Mouse (Mus musculus) intestine, embryonic 15.5 days (tissue): Measurements from ENCODE around the gene Snrpg. TPM values are rescaled to one million over a fixed set of nuclear protein-coding genes. Genes with fewer than 3 reads are reported as not detected.
A peak's percentile ranks its signal among the peaks of the same experiment; 100 is the strongest.
"Not testable (repeated sequence)": the region's sequence is repeated elsewhere in the genome, so short reads cannot be mapped to it uniquely, and the experiment has no call there.

Source experiments
- ATAC-seq: fragments of 200-750 bp; cut with Nextera tagmentation; 2 replicates; pipeline ENCODE4 v1.8.0; 2017; ENCODE audit warnings: moderate TSS enrichment, moderate library complexity
- H3K27ac ChIP-seq: fragments of 300-500 bp; sonication (generic); 2 replicates; pipeline ENCODE4 v1.5.1; 2015; ENCODE audit warnings: mild to moderate bottlenecking, inconsistent platforms
- H3K27me3 ChIP-seq: fragments of 300-500 bp; sonication (generic); replicated peaks from 2 replicates; pipeline ENCODE4 v1.6.1; 2015; ENCODE audit warnings: inconsistent platforms
- H3K36me3 ChIP-seq: fragments of 300-500 bp; sonication (generic); 2 replicates; pipeline ENCODE4 v1.6.1; 2015; ENCODE audit warnings: inconsistent platforms
- H3K4me1 ChIP-seq: fragments of 300-500 bp; sonication (generic); replicated peaks from 2 replicates; pipeline ENCODE4 v1.6.1; 2015; ENCODE audit warnings: inconsistent platforms
- H3K4me2 ChIP-seq: fragments of 300-500 bp; sonication (generic); replicated peaks from 2 replicates; pipeline ENCODE4 v1.6.1; 2015; ENCODE audit warnings: mild to moderate bottlenecking, inconsistent platforms
- H3K4me3 ChIP-seq: fragments of 300-500 bp; sonication (generic); replicated peaks from 2 replicates; pipeline ENCODE4 v1.5.1; 2015; ENCODE audit warnings: inconsistent platforms
- H3K9ac ChIP-seq: fragments of 300-500 bp; sonication (generic); 2 replicates; pipeline ENCODE4 v1.6.1; 2015; ENCODE audit warnings: inconsistent platforms
- H3K9me3 ChIP-seq: fragments of 300-500 bp; sonication (generic); 2 replicates; pipeline ENCODE4 v1.6.1; 2016; ENCODE audit warnings: inconsistent platforms
- WGBS: fragments of 180-500 bp; shearing (Covaris S2); methylation state at CpG from one replicate; pipeline ENCODE4 v1.1.7; 2015; 5-methylcytosine and 5-hydroxymethylcytosine counted together
- polyA plus RNA-seq: library from polyadenylated mRNA; unstranded; fragments of >200 nt; fragmentation: Nextera tagmentation; extraction: Ambion mirVana; gene quantifications from 2 replicates; pipeline ENCODE4 v1.2.1, GENCODE M21; 2015

Gene Snrpg
- polyA plus RNA-seq, 1 experiment from 2014 or later: 541 TPM

DNA sequence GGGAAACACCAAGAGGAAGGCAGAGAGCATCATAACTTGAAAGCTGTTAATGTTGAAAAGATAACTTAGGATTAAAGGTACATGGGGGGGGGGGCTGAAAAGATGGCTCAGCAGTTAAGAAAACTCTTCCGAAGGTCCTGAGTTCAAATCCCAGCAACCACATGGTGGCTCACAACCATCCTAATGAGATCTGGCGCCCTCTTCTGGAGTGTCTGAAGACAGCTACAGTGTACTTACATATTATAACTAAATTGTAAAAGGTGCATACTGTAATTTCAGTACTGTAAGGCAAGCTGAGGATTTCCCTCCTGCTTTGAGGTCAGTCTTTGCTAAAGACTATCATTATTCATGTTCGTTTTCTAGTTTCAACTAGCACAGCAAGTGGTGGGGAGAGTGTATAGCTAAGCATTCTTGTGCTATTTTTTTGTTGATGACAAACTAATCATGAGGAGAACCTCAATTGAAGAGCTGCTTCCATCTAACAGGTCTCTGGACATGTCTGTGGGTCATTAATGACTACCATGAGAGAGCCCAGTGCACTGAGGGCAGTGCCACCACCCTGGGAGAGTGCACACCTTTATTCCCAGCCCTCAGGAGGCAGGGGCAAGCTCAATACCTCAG is 901 bp upstream of the Snrpg start:
- Histone ChIP-seq H3K27me3 (no peaks in the 10 kb centered on the region), H3K9me3 (no peaks in the 10 kb centered on the region), H3K4me1 (peaks cover 18% of the 10 kb centered on the region; the same call in 1 of the 2 replicates), H3K9ac (peak overlapping the region; percentile 49), H3K27ac (no peak overlapping the region), H3K4me2 (peak overlapping the region; percentile 78), H3K36me3 (0 out of 2 replicates have a peak, but pooled peaks cover 6% of the 10 kb centered on the region), H3K4me3 (peak overlapping the region; percentile 77)
- 62% methylated on average over 3 of the region's 3 CpGs for WGBS
- ATAC-seq: no peak

DNA sequence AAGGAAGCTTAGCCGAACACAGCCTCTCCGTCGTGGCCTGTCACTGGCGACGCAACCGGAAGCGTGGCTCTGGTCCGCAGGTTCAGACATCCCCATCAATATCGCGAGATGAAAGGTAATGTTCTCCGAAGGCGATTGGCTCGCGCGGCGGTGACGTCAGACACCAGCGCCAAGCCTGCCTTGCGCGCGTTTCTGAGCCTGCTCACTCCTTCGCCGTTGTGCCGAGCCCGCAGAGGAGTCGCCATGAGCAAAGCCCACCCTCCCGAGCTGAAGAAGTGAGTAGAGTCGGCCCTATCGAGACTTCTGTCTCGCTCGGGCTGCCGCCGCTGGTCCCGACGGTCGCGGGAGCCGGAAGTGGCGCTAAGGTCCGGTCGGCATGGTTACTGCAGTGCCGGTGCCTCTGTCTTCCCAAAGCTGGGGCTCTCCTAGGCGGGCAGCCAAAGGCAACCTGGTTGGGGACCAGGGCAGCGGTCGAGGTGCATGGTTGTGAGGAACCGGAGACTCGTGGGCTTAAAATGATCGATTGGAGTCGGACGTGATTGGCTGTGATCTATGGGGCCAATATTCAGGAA is 322 bp downstream of the Snrpg start:
- H3K27me3 ChIP-seq: no peaks in the 10 kb centered on the region
- under 1% methylated on average over 50 of the region's 50 CpGs for WGBS
- peak; percentile 96 for ATAC-seq

DNA sequence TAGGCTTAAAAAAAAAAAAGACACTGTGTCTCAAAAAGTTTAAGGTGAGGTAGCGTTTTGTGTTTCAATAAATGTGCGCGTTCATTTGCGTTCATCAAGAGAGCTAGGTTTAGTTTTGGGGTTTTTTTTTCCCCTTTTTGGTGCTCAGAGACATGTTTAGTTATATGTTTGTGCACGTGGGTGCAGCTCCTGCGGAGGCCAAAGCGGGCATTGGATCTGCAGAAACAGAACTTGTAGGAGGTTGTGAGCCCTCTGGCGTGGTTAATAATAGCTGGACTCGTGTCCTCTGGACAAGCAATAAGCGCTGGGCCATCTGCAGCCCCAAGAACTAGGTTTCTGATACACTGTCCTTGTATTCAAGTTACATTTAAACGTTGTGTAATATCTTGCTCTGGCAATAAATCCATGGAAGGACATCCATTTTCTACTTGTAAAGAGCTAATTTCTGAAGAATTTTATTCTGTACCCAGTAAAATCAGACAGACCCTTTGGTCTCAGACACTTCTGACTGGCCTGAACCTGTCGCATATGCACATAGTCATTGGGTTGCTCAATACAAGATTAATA is 929 bp downstream of the Snrpg start:
- WGBS: 2% methylated on average over 12 of the region's 12 CpGs
- no peak for ATAC-seq
- Histone ChIP-seq H3K36me3 (peaks cover 11% of the 10 kb centered on the region), H3K4me2 (peak overlapping the region; percentile 78), H3K9me3 (no peaks in the 10 kb centered on the region), H3K27me3 (no peaks in the 10 kb centered on the region), H3K27ac (peak overlapping the region; percentile 92; the same call in 1 of the 2 replicates), H3K4me3 (peak overlapping the region; percentile 77), H3K4me1 (peaks cover 14% of the 10 kb centered on the region; the same call in 1 of the 2 replicates), H3K9ac (peak overlapping the region; percentile 88)

More for the DNA sequence above, 322 bp downstream of the Snrpg start:
- H3K36me3 ChIP-seq: peaks cover 7% of the 10 kb centered on the region; the same call in 1 of the 2 replicates
- H3K9ac ChIP-seq: peak overlapping the region; percentile 88
- no peaks in the 10 kb centered on the region for H3K9me3 ChIP-seq
- peaks cover 17% of the 10 kb centered on the region; the same call in 1 of the 2 replicates for H3K4me1 ChIP-seq
- H3K4me2 ChIP-seq: peak overlapping the region; percentile 78
- H3K4me3 ChIP-seq: peak overlapping the region; percentile 77
- peak overlapping the region; percentile 92 for H3K27ac ChIP-seq

DNA sequence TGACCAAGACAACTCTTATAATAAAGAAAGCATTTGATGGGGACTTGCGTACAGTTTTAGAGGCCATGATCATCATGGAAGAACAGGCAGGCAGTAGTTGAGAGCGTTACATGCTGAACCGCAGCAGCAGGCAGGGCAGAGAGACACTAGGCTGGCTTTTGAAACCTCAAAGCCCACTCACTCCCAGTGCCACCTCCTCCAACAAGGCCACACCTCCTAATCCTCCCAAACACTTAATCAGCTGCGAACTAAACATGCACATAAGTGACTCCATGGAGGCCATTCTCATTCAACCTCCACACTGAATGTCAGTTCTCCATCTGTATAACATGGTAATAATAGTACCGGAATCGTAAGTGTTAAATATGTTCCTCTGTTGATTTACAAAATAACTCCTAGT is 2.5 kb downstream of the Snrpg start:
- ATAC-seq: no peak
- H3K36me3 ChIP-seq: peaks cover 18% of the 10 kb centered on the region
- H3K9me3 ChIP-seq: no peaks in the 10 kb centered on the region
- H3K9ac ChIP-seq: no peak overlapping the region
- WGBS: 94% methylated on average over 6 of the region's 6 CpGs
- H3K4me3 ChIP-seq: no peak overlapping the region
- no peak overlapping the region for H3K4me2 ChIP-seq
- peaks cover 14% of the 10 kb centered on the region; the same call in 1 of the 2 replicates for H3K4me1 ChIP-seq
- no peak overlapping the region for H3K27ac ChIP-seq
- H3K27me3 ChIP-seq: no peaks in the 10 kb centered on the region

DNA sequence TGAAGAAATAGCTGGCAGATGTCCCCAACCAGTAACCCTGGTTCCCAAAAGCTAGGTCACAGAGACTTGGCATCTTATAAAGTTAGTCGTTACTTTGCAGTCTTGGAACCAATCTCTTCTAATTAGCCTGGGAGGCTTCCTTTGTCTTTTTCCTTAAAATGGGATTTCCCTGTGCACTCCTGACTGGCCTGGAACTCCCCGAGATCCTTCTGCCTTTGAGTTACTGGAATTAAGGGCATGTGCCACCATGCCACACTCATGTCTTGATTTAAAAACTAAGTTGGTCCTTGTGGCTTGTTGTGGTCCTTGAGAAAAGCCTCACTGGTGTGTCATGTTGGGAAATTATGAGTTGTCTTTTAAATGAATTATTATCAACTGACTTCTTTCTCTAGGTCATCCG is 7.2 kb downstream of the Snrpg start:
- H3K4me2 ChIP-seq: no peak overlapping the region
- 89% methylated on average over 3 of the region's 3 CpGs for WGBS
- ATAC-seq: no peak
- H3K27me3 ChIP-seq: no peaks in the 10 kb centered on the region
- H3K9me3 ChIP-seq: no peaks in the 10 kb centered on the region
- H3K36me3 ChIP-seq: peaks cover 22% of the 10 kb centered on the region
- H3K4me3 ChIP-seq: no peak overlapping the region
- no peak overlapping the region for H3K27ac ChIP-seq
- no peak overlapping the region for H3K9ac ChIP-seq
- H3K4me1 ChIP-seq: no peaks in the 10 kb centered on the region

DNA sequence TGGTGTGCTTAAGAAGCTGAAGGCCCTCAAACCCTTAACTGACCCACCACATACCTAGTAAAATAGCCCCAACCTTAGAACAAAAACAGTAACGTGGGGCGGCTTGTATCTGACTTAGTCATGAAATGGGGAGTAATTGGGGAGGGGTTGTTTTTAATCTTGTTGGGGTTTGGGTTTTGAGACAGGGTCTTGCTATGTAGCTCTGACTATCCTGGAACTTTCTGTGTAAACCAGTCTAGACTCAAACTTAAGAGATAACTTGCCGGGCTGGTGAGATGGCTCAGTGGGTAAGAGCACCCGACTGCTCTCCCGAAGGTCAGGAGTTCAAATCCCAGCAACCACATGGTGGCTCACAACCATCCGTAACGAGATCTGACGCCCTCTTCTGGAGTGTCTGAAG is 9.0 kb downstream of the Snrpg start:
- H3K27me3 ChIP-seq, H3K9me3 ChIP-seq, ATAC-seq, H3K27ac ChIP-seq, H3K4me2 ChIP-seq, H3K4me1 ChIP-seq, H3K9ac ChIP-seq, H3K4me3 ChIP-seq: not testable (repeated sequence)
- WGBS: 75% methylated on average over 8 of the region's 8 CpGs
- peaks cover 22% of the 10 kb centered on the region for H3K36me3 ChIP-seq

DNA sequence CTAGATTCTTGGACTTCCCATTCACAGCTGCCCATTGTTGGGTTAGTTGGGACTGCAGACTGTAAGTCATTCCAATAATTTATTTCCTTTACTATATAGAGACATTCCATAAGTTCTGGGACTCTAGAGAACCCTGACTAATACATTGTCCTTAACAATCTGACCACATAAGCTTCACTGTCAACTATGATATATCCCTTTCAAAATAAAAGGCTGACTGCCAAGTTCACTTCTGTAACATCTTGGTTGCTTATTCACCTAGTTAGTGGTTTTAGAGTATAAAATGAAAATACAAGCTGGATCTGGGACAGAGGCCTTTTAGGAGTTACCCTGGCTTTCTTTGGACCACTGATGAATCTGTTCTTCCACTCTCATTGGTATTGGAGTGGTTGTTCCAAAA is 11.4 kb downstream of the Snrpg start:
- no peak for ATAC-seq
- H3K4me3 ChIP-seq: no peak overlapping the region
- no peaks in the 10 kb centered on the region for H3K27me3 ChIP-seq
- no peak overlapping the region for H3K27ac ChIP-seq
- H3K36me3 ChIP-seq: peaks cover 16% of the 10 kb centered on the region
- H3K9ac ChIP-seq: no peak overlapping the region
- H3K9me3 ChIP-seq: no peaks in the 10 kb centered on the region
- H3K4me2 ChIP-seq: no peak overlapping the region
- no peaks in the 10 kb centered on the region for H3K4me1 ChIP-seq

DNA sequence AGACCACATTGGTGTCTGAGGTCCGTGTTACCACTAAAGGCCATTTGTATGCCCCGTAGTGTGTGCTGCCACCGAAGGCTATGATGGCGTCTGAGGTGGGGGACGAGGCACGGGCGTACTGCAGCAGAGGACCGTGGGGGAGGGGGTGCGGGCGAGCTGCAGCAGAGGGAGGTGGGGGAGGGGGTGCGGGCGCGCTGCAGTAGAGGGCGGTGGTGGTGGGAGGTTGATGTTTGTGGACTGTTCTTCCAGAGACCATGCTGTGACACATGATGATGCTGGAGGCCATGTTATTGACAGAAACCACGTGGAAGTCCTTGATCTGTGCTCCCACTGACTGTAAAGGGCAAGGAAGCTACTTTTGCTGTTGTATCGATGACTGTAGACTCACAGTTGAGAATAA is 12.3 kb downstream of the Snrpg start:
- Histone ChIP-seq H3K4me1 (no peaks in the 10 kb centered on the region), H3K9me3 (no peaks in the 10 kb centered on the region), H3K27me3 (no peaks in the 10 kb centered on the region), H3K27ac (no peak overlapping the region), H3K36me3 (peaks cover 11% of the 10 kb centered on the region), H3K4me2 (no peak overlapping the region), H3K9ac (no peak overlapping the region), H3K4me3 (no peak overlapping the region)
- WGBS: 43% methylated on average over 16 of the region's 16 CpGs
- no peak for ATAC-seq

DNA sequence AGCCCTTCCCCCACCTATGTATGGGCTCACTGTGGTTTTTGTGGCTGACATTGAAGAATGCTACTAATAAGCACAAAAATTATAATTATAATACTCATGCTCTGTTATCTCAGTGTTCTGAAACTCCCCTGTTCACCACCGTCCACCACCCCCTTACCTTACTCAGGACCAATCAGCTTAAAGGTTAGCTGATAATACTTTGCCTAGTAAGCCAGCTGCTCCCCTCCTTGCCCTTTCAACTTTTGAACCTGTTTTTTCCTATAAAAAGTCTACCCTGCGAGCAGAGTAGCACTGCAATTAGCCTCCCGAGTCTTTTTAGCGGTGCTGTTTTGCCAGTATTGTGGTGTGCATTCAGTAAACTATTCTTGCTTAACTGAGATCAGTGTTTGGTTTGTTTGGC is 13.6 kb downstream of the Snrpg start:
- H3K9ac ChIP-seq: no peak overlapping the region
- ATAC-seq: no peak
- no peak overlapping the region for H3K27ac ChIP-seq
- no peaks in the 10 kb centered on the region for H3K4me1 ChIP-seq
- WGBS: 55% methylated on average over 4 of the region's 4 CpGs
- no peak overlapping the region for H3K4me2 ChIP-seq
- H3K4me3 ChIP-seq: no peak overlapping the region
- H3K27me3 ChIP-seq: no peaks in the 10 kb centered on the region
- H3K36me3 ChIP-seq: peaks cover 16% of the 10 kb centered on the region
- H3K9me3 ChIP-seq: no peaks in the 10 kb centered on the region

DNA sequence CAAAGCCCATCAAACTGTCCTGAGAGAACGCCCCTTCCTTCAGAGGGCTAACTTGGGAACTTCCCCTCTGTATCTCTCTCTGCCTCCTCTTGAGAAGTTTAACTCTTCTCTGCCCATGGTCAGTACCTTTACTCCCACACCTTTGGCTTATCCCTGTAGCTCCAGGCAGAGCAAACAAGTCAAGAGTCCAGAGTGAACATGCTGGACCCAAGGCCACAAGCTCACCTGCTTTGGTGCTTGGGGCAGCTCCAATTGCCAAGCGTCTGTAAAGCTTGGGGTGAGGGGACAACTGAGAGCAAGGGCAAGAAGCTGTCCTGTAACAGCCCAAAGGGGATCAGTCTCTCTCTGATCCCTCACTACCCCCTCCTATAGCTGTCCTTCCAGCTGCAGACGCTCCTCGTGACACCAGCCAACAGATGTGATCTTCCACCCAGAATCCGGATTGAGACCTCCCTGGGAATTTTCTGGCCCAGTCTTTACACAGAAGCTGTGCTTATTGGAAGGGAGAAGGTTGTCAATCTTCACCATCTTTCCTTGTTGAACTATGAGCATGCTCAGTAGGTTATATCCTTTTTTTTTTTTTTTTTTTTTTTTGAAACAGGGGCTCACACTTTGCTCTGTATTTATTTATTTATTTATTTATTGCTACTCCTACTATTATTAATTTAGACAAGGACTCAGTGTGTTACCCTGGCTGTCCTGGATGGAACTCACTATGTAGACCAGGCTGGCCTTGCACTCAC is 14.4 kb downstream of the Snrpg start:
- peaks cover 23% of the 10 kb centered on the region for H3K36me3 ChIP-seq
- no peak overlapping the region for H3K9ac ChIP-seq
- no peaks in the 10 kb centered on the region for H3K9me3 ChIP-seq
- H3K4me1 ChIP-seq: no peaks in the 10 kb centered on the region
- no peak overlapping the region for H3K4me2 ChIP-seq
- peak; percentile 25; the same call in 1 of the 2 replicates for ATAC-seq
- no peak overlapping the region for H3K27ac ChIP-seq
- 83% methylated on average over 5 of the region's 5 CpGs for WGBS
- no peaks in the 10 kb centered on the region for H3K27me3 ChIP-seq
- H3K4me3 ChIP-seq: no peak overlapping the region

DNA sequence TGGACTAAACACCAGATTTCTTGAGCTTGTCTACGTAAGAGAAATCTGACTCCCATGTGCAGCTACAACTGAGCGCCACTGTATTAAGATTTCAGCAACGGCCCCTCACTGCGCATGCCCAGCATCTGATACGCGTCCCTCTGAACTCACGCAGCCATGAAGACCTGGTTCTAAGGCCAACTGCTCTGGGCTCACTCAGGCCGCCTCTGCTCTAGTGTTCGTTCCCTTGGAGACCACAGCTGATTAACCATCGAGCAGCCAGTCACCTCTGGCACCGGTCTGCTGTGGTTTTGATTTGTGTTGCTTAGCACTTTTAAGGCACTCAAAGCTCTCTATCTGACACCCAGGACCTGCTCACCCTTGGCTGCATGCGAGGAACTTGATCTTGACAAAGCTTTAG is 16.2 kb downstream of the Snrpg start:
- no peak overlapping the region for H3K9ac ChIP-seq
- no peak for ATAC-seq
- no peak overlapping the region for H3K4me2 ChIP-seq
- no peaks in the 10 kb centered on the region for H3K9me3 ChIP-seq
- H3K36me3 ChIP-seq: peaks cover 39% of the 10 kb centered on the region
- no peaks in the 10 kb centered on the region for H3K4me1 ChIP-seq
- H3K27me3 ChIP-seq: no peaks in the 10 kb centered on the region
- H3K4me3 ChIP-seq: no peak overlapping the region
- 86% methylated on average over 12 of the region's 12 CpGs for WGBS
- no peak overlapping the region for H3K27ac ChIP-seq

DNA sequence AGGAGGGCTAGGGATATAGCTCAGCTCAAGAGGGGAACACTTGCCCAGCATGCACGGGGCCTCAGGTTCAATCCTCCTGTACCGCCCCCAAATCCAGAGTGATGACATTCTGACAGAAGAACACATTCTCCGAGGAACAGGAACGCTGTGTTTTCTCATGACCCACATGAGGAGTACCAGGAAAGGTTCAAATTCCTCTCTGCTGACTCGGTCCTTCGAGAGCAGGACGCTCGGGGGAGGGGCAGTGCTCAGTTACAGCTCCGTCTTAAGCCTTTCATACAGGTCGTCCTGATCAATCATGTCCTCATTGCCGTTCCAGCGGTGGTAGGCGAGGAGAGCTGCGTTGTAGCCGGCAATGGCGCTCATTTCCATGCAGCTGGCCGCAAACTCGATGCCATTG is 17.4 kb downstream of the Snrpg start:
- ATAC-seq: no peak
- Histone ChIP-seq H3K4me1 (no peaks in the 10 kb centered on the region), H3K9ac (no peak overlapping the region), H3K4me2 (no peak overlapping the region), H3K27ac (no peak overlapping the region), H3K4me3 (no peak overlapping the region), H3K27me3 (no peaks in the 10 kb centered on the region), H3K36me3 (peaks cover 41% of the 10 kb centered on the region), H3K9me3 (no peaks in the 10 kb centered on the region)
- WGBS: 79% methylated on average over 18 of the region's 18 CpGs
